Mouse (Mus musculus) gastrocnemius, postnatal 25 days (tissue): ENCODE measurements around the gene Zfp341. TPM values are rescaled to one million over a fixed set of nuclear protein-coding genes. Genes with fewer than 3 reads are reported as not detected.

Experiments used
- DNase-seq: peaks from one replicate; pipeline ENCODE4 v3.0.0; 2022
- total RNA-seq, 2 experiments: library from RNA; stranded (reverse); gene quantifications; 1 replicate in 1 of 2; 2 replicates in 1 of 2; pipeline ENCODE4 v1.2.3; 2021

Zfp341 gene
- total RNA-seq, 2 experiments from 2014 or later = 2.2 to 2.5 TPM

GRCm38 (mm10) chr2:154676653-154677609, 63.8 kb downstream of the Zfp341 start:
- peak; percentile 28 for DNase-seq

- DNase-seq = peak; percentile 26
Measured at GRCm38 (mm10) chr2:154677651-154678139, 64.6 kb downstream of the Zfp341 start.

- no peak for DNase-seq
Measured at GRCm38 (mm10) chr2:154678995-154679394, 65.9 kb downstream of the Zfp341 start.

GRCm38 (mm10) chr2:154680337-154680736, 67.2 kb downstream of the Zfp341 start:
- no peak for DNase-seq

GRCm38 (mm10) chr2:154680941-154681340, 67.8 kb downstream of the Zfp341 start:
- DNase-seq = no peak

- DNase-seq = no peak
Measured at GRCm38 (mm10) chr2:154682712-154683111, 69.6 kb downstream of the Zfp341 start.

- DNase-seq = no peak
Measured at GRCm38 (mm10) chr2:154684901-154685470, 71.9 kb downstream of the Zfp341 start.

GRCm38 (mm10) chr2:154685772-154686171, 72.7 kb downstream of the Zfp341 start:
- no peak for DNase-seq

GRCm38 (mm10) chr2:154686819-154687218, 73.7 kb downstream of the Zfp341 start:
- no peak for DNase-seq

- no peak for DNase-seq
Measured at GRCm38 (mm10) chr2:154689391-154689790, 76.3 kb downstream of the Zfp341 start.

- DNase-seq = no peak
Measured at GRCm38 (mm10) chr2:154690959-154691358, 77.9 kb downstream of the Zfp341 start.

- DNase-seq = no peak
Measured at GRCm38 (mm10) chr2:154693186-154693940, 80.3 kb downstream of the Zfp341 start.

GRCm38 (mm10) chr2:154693941-154694256, 80.8 kb downstream of the Zfp341 start:
- peak; percentile 44 for DNase-seq

GRCm38 (mm10) chr2:154695690-154696089, 82.6 kb downstream of the Zfp341 start:
- no peak for DNase-seq

Other genes with a start within 250 kb of the Zfp341 start
- 10 to 100 TPM; 11.0 to 12.3 TPM for gene Cdk5rap1, start 240.3 kb upstream of the Zfp341 start, total RNA-seq
- 100 to 1,000 TPM; 190 to 200 TPM for gene Snta1, start 205.2 kb upstream of the Zfp341 start, total RNA-seq
- gene Cbfa2t2, start 176.8 kb upstream of the Zfp341 start, total RNA-seq = 10 to 100 TPM in 1 of 2 experiments, 1 to 10 TPM in 1; 9.9 to 10.7 TPM
- gene 1700003F12Rik, start 66.2 kb upstream of the Zfp341 start, total RNA-seq = not detected
- not detected for gene Actl10, start 61.5 kb upstream of the Zfp341 start, total RNA-seq
- gene Necab3, start 54.4 kb upstream of the Zfp341 start, total RNA-seq = 1 to 10 TPM in 1 of 2 experiments, under 1 TPM in 1; 0.69 to 1.4 TPM
- gene E2f1, start 43.4 kb upstream of the Zfp341 start, total RNA-seq = 1 to 10 TPM in 1 of 2 experiments, under 1 TPM in 1; 0.87 to 1.8 TPM
- 10 to 100 TPM; 12.6 to 14.9 TPM for gene Pxmp4, start 9.6 kb upstream of the Zfp341 start, total RNA-seq
- gene 4930519P11Rik, start 140 bp downstream of the Zfp341 start, total RNA-seq = not detected
- 100 to 1,000 TPM; 102 TPM for gene Chmp4b, start 38.4 kb downstream of the Zfp341 start, total RNA-seq
- gene Gm14214, start 156.7 kb downstream of the Zfp341 start, total RNA-seq = not detected
- gene Raly, start 177.8 kb downstream of the Zfp341 start, total RNA-seq = 10 to 100 TPM; 64.6 to 69.4 TPM
- not detected for gene a, start 178.1 kb downstream of the Zfp341 start, total RNA-seq